Mouse (Mus musculus) retina, postnatal 7 days (tissue): Measurements from ENCODE around the gene Rnf151.
A peak's percentile ranks its signal among the peaks of the same experiment; 100 is the strongest.
"Not testable (repeated sequence)": the region's sequence is repeated elsewhere in the genome, so short reads cannot be mapped to it uniquely, and the experiment has no call there.

Experiments used
- DNase-seq: peaks from one replicate; pipeline ENCODE4 v3.0.0-alpha.2; 2012; ENCODE audit warnings: low read depth, low spot score

The Rnf151 gene

GRCm38 (mm10) chr17:24667416-24667815, 50.4 kb downstream of the Rnf151 start:
- DNase-seq, result peak; percentile 50

DNA sequence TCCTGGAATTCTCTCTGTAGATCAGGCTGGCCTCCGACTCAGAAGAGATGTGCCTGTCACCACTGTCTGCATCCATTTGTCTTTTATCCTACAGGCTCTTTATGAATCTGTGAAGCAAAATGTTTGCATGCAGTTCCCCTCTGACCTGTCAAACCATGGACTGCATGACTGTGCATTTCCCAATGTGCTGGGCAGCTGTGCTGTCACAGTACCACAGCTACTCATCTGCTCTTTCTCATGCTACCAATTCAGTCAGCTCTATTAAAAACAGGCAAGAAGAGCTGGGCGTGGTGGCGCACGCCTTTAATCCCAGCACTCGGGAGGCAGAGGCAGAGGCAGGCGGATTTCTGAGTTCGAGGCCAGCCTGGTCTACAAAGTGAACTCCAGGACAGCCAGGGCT, 50.9 kb downstream of the Rnf151 start:
- not testable (repeated sequence) for DNase-seq
